Mouse (Mus musculus): Measurements from ENCODE around the gene Abcb4.

Abcb4 gene

DNA sequence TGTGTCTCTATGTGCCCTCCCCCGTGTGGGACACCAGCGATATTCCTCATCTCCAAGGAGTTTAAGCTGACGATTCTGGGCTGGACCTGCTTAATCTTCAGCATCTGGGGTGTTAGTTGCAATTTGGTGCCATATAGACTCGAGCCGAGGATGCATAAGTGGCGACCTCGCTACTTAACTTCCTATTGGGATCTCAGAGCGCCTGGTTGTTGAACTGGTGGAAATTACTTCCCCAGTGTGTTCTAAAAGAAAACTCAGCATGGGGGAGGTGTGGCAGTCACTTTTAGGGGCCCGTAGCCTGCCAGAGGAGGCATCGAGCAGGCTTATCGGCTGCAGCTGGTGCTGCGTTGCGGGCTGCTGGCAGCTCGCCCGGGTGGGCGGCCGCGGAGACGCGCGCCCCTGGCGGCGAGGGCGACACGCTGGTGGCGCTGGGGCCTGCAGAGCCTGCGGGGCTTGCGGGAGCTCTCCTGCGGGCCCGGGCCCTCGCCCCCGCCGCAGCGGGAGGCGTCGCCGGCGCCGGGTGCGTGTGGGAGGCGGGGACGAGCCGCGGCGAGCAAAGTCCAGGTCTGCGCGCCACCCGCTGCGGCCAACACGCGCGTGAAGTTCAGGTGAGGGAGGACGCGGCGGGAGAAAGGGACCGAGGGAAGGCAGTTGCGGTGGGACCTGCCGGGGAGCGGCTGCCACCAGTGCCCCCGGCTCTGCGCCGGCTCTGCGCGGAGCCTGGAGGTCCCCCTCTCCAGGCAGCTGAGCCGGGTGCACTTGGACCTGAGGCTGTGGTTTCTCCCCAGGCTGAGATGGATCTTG is at the start of gene Abcb4:
Gene Abcb4 (plus strand): TSS at position 418 of the 804 bp plus-strand sequence.
- no peak for TF ChIP-seq GATA4 (IDR thresholded peaks at IDR 0.05; ENCODE audit: insufficient replicate concordance, low read length)

DNA sequence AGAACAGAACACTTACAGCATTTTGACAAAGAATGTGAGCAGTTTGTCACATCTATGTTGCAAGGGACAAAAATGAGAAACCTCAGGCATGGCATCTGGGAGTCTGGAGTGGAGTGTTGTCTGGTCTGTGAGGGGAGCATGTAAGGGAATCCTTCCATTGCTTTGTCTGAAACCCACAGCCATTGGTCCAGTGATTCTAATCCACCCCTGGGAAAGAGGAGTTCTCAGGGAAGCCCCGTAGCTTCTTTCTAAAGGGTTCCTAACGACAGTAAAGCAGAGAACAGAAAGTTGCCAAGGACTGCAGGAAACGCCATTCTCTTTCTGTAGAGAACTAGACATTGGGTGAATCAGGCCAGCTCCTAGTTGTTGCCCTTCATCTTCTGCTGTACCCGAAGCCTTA is 42.7 kb upstream of the Abcb4 start:
- no peak for TF ChIP-seq GATA4 (IDR thresholded peaks at IDR 0.05; ENCODE audit: insufficient replicate concordance, low read length)

GRCm38 (mm10) chr5:8857201-8857600 is 36.3 kb upstream of the Abcb4 start:
- no peak for TF ChIP-seq GATA4 (IDR thresholded peaks at IDR 0.05; ENCODE audit: insufficient replicate concordance, low read length)

DNA sequence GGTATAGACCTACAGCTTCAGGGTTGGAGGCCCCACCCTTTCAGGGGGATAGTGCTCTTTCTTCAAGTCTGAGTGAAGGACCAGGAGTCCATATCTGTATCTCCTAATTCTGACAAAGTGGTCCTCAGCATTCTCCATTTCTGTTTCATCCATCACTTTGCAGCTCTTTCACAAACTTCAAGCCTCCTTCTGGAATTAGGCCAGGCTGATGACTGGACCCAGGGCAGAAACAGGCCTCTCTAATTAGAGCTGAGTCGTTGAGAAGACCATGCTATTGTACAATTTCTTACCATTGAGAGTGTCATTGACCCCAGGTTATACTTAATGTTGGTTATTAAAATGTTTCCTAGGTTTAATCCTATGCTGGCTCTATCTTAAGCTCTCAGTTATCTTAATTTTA is 31.7 kb upstream of the Abcb4 start:
- TF ChIP-seq GATA4 (IDR thresholded peaks at IDR 0.05; ENCODE audit: insufficient replicate concordance, low read length) = no peak

DNA sequence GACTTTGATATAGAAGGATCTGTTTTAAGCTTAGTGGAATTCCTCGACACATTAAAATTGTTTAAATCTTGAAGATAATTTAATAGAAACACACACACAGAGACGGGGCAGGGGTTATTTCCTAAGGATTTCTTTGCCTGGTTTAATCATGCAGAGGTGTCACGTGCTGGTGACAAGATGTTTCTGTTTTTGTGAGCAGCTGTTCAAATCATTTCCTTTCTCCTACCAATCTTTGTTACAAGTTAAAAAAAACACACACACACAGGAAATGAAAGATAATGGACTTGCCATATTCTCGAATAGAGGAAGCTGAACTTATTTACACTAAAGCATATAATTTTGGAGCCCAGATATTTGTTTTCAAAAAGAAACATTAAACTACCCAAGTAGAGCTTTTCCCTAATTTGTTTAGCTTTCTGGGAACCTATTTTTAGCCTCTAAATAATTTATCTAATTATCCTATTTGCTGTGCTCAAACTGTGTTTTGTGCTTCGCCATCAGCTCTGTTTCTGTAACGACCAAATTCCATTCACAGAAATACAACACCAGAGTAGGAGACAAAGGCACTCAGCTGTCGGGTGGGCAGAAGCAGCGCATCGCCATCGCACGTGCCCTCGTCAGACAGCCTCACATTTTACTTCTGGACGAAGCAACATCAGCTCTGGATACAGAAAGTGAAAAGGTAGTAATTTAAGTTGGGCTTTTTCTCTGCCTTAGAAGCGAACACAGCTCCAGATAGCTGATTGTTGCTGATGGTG is 29.8 kb upstream of the Abcb4 start:
- peak; percentile 77 for TF ChIP-seq GATA4 (IDR thresholded peaks at IDR 0.05; ENCODE audit: insufficient replicate concordance, low read length)

DNA sequence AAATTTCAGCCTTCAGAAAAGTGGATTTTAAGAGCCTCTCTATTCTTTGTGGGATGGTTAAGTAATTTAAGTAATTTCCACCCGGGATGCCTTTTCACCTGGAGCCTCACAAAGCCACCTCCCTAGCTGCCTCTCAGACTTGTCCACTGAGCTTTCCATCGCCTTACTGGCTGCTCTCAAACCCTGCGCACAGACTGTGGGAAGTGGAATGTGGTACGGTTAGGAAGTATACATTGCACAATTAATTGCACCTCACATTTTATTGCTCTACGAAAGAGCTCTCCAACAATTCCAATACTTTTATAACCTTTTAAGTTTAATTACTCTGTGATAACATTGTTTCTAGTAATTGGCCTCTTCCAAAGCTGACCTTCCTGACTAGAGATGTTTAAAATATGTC is 27.2 kb upstream of the Abcb4 start:
- no peak for TF ChIP-seq GATA4 (IDR thresholded peaks at IDR 0.05; ENCODE audit: insufficient replicate concordance, low read length)

- no peak for TF ChIP-seq GATA4 (IDR thresholded peaks at IDR 0.05; ENCODE audit: insufficient replicate concordance, low read length)
Measured at GRCm38 (mm10) chr5:8868019-8868418, 25.5 kb upstream of the Abcb4 start.

- no peak for TF ChIP-seq GATA4 (IDR thresholded peaks at IDR 0.05; ENCODE audit: insufficient replicate concordance, low read length)
Measured at GRCm38 (mm10) chr5:8872979-8873915, 20.3 kb upstream of the Abcb4 start.

- TF ChIP-seq GATA4 (IDR thresholded peaks at IDR 0.05; ENCODE audit: insufficient replicate concordance, low read length) = no peak
Measured at GRCm38 (mm10) chr5:8877086-8877485, 16.4 kb upstream of the Abcb4 start.

DNA sequence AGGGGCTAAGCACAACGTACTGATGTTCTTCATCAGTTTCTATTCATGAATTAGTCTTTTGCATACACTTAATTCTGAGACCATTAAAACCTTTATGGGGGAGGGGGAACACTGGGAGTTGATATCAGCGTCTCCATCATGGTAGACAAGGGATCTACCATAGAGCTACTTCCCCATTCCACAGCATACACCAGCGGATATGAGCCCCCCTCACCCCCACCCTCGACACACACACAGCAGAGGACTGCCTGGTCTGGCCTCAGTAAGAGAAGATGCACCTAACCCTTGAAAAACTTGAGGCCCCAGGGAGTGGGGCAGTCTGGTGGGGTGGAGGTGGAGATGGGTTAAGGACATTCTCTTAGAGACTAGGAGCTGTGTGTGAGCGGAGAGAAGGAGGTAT is 15.7 kb upstream of the Abcb4 start:
- TF ChIP-seq GATA4 (IDR thresholded peaks at IDR 0.05; ENCODE audit: insufficient replicate concordance, low read length) = no peak

- TF ChIP-seq GATA4 (IDR thresholded peaks at IDR 0.05; ENCODE audit: insufficient replicate concordance, low read length) = peak; percentile 58; the same call in 1 of the 2 replicates
Measured at GRCm38 (mm10) chr5:8885837-8886236, 7.7 kb upstream of the Abcb4 start.

DNA sequence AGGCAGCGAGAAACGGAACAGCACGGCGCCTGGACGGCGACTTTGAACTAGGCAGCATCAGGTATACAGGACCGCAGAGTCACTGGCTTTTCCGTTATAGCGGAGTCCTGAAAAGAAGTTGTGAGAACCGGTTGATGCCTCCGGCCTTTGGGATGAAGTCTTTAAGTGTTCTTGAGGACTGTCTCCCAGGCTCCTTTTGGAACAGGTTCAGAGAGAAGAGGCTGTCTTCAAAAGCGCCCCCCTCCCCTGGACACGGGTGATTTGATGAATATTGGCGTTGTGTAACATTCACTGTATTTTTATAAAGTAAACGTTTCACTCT is 548 bp downstream of the Abcb4 start:
- TF ChIP-seq GATA4 (IDR thresholded peaks at IDR 0.05; ENCODE audit: insufficient replicate concordance, low read length) = no peak

DNA sequence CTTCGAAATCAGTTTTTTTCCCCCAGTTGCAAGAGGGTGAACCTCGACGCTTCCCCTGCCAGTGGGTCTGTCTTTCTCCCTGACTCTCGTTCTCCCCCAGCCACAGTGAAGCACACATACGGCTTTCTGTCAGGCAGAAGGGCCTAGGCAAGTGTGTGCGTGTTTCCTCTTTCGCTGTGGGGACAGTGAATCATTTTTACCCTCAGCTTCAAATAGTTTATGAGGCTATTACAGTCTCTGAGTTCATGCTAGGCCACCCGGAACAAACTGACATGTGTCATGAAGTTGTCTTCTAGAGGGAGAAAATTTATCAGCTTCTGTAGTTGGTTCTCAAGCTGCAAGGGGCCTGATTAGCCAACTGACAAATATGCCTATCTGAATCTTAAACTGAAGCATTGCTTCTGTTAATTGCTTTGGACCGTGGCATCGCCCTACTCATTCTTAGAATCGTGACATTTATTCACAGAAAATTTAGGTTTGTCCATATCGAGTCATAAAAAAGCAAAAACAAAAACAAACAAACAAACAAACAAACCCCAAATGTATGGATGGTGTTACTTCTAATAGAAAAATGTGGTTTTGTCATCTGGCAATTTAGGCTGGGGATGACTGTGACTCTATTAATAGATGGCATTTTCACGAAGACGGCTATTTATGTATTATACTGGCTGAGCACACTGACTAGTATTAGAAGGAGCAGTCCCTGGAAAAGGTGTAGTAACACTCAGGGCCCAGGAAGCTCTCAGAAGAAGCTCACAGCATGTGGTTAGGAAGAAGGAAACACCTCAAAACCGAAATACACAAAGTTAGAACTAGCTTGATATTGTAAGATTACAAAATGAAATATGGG is 1.3 kb downstream of the Abcb4 start:
- TF ChIP-seq GATA4 (IDR thresholded peaks at IDR 0.05; ENCODE audit: insufficient replicate concordance, low read length) = no peak

DNA sequence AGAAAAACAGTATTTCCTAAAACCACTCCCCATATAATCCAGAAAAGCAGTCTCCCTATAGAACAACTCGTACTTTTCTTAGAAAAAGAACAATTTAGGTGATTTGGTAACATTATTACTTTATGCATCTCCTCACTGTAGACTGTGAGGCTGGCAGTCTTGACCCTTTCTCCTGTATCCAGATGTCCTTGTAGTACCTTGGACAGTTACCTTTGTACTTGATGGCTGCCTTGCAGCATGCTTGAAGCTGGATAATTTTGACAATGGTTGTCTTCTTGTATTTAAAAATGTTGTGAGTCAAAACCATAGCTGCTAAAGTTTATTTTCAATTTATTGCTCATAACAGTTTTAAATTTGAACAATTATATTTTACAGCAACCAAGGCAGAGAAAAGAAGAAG is 2.7 kb downstream of the Abcb4 start:
- TF ChIP-seq GATA4 (IDR thresholded peaks at IDR 0.05; ENCODE audit: insufficient replicate concordance, low read length) = no peak

DNA sequence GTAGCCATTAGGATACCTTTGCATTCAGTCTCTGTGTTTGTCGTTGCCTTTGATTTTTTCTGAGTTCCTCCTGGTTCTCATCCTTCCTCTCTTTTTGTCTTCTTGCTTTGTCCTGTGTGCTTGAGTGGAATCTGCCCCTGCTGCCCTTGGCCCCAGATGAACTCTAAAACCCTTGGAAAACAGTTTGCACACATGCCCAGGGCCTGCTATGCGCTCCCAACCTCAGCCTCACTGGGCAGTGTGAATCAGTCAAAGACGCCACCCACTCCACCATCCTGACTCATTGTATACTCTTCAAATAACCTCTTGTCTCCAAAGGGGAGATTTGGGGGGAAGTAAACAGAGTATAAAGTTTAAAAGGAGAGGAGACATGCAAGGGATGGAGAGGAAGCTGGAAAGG is 4.7 kb downstream of the Abcb4 start:
- no peak for TF ChIP-seq GATA4 (IDR thresholded peaks at IDR 0.05; ENCODE audit: insufficient replicate concordance, low read length)

Measured in liver, adult (tissue).